In genomic region chr8:106963365-106963764, GRCm38 (mm10) we compare ENCODE assay signal across 28 mouse cellular contexts. TPM values are rescaled to one million over a fixed set of nuclear protein-coding genes. Genes with fewer than 3 reads are reported as not detected.
DNase-seq lines count a peak whose midpoint lies in the region; ATAC-seq and TF ChIP-seq lines count a peak whose summit lies in the region.
"Had no signal": no experiment of that assay in that cellular context is flagged by ENCODE, and none has a peak within 500 bp of the region (broad histone marks: within the 10 kb centered on the region; RNA-seq: fewer than 3 reads in every experiment).

No protein-coding gene starts in this region.

- DNase-seq in gastrocnemius, adult 2 months: no peak
- no peak for DNase-seq in gastrocnemius, postnatal 36 days
- DNase-seq in retina, embryonic 14.5 days (ENCODE audit: low spot score): peak; percentile 21
- no peak for DNase-seq in frontal cortex, postnatal 10 days (ENCODE audit: low spot score in 2 of 2)
- DNase-seq: adrenal gland, postnatal 14 days; cerebellum, adult 11 months; cerebellum, postnatal 10 days; gastrocnemius, postnatal 25 days; heart, adult 2 months; heart, postnatal 14 days; kidney, adult 9 months; kidney, postnatal 25 days; left cerebral cortex, postnatal 4 days; lung, embryonic 14.5 days; thymus, adult 2 months; thymus, postnatal 4 days had no signal

- peaks cover 3% of the 10 kb centered on the region; the same call in 1 of the 2 replicates for H3K36me3 ChIP-seq in ES-Bruce4 (ENCODE audit: control insufficient read depth, insufficient read depth, low read length, poor library complexity, severe bottlenecking)
- H3K36me3 ChIP-seq: forebrain, embryonic 10.5 days; heart, embryonic 13.5 days; limb, embryonic 15.5 days; midbrain, embryonic 15.5 days had no signal

- no peaks in the 10 kb centered on the region for H3K27me3 ChIP-seq in ES-Bruce4 (ENCODE audit: control insufficient read depth, insufficient read depth, low read length, poor library complexity, severe bottlenecking)
- H3K27me3 ChIP-seq: heart, embryonic 13.5 days; limb, embryonic 15.5 days; megakaryocyte, embryonic 14.5 days; midbrain, embryonic 15.5 days had no signal

- H3K27ac ChIP-seq in gastrocnemius, adult 2 months: peak overlapping the region; percentile 59; the same call in 1 of the 2 replicates
- H3K27ac ChIP-seq in ES-Bruce4 (ENCODE audit: insufficient read depth, low read length): peak overlapping the region; percentile 95
- 0 out of 2 replicates have a peak overlapping the region, but pooled peaks have one; percentile 15 for H3K27ac ChIP-seq in brown adipose tissue, adult 24 weeks (replicated peaks; ENCODE audit: low read depth, low read length)
- H3K27ac ChIP-seq: forebrain, embryonic 10.5 days; heart, embryonic 13.5 days; hindbrain, embryonic 14.5 days; limb, embryonic 15.5 days; liver, embryonic 14.5 days; midbrain, embryonic 15.5 days; stomach, postnatal 0 days had no signal

- peak; percentile 91 for TF ChIP-seq EP300 in ES-Bruce4 (IDR thresholded peaks at IDR 0.05; ENCODE audit: insufficient read depth, low read depth, low read length)

- H3K4me3 ChIP-seq in gastrocnemius, adult 2 months: no peak overlapping the region
- H3K4me3 ChIP-seq in ES-Bruce4 (ENCODE audit: low read depth, low read length): no peak overlapping the region
- H3K4me3 ChIP-seq in brown adipose tissue, adult 24 weeks (ENCODE audit: insufficient read depth, low read depth, low read length): no peak overlapping the region
- H3K4me3 ChIP-seq: forebrain, embryonic 10.5 days; heart, adult 2 months; heart, embryonic 13.5 days; limb, embryonic 15.5 days; megakaryocyte, embryonic 14.5 days; midbrain, embryonic 15.5 days had no signal

- H3K9ac ChIP-seq in ES-Bruce4 (ENCODE audit: low read depth, poor library complexity, severe bottlenecking): no peak overlapping the region
- H3K9ac ChIP-seq: heart, embryonic 13.5 days; hindbrain, embryonic 14.5 days; limb, embryonic 15.5 days; liver, embryonic 14.5 days; lung, embryonic 14.5 days; midbrain, embryonic 15.5 days had no signal

- H3K4me1 ChIP-seq in ES-Bruce4 (ENCODE audit: control insufficient read depth, insufficient read depth, low read length): peaks cover 3% of the 10 kb centered on the region
- H3K4me1 ChIP-seq in brown adipose tissue, adult 24 weeks (ENCODE audit: control insufficient read depth, insufficient read depth, insufficient read length, low read length): peaks cover 16% of the 10 kb centered on the region
- H3K4me1 ChIP-seq: midbrain, embryonic 15.5 days had no signal

- peaks cover 4% of the 10 kb centered on the region for H3K9me3 ChIP-seq in ES-Bruce4 (replicated peaks; ENCODE audit: control insufficient read depth, insufficient read depth, low read length, poor library complexity, severe bottlenecking)
- H3K9me3 ChIP-seq: forebrain, embryonic 10.5 days; heart, embryonic 13.5 days; limb, embryonic 15.5 days; megakaryocyte, embryonic 14.5 days; midbrain, embryonic 15.5 days had no signal

- no peak for TF ChIP-seq CTCF in gastrocnemius, adult 2 months (IDR thresholded peaks at IDR 0.05)
- no peak for TF ChIP-seq CTCF in ES-Bruce4 (IDR thresholded peaks at IDR 0.05; ENCODE audit: low read depth, low read length)

- TF ChIP-seq POLR2A in ES-Bruce4 (IDR thresholded peaks at IDR 0.05; ENCODE audit: insufficient read depth, low read length): no peak

- intact Hi-C loops in gastrocnemius, adult 2 months (cut with DNase I): no loop called here
- intact Hi-C loops in gastrocnemius, postnatal 36 days (cut with DNase I): no loop called here

- ATAC-seq in cerebellum, adult (ENCODE audit: insufficient number of reproducible peaks, low FRiP score, low TSS enrichment): no peak
- ATAC-seq: forebrain, embryonic 16.5 days; midbrain, embryonic 15.5 days had no signal

RNA-seq across cellular contexts. Expression of gene Sntb2, which starts 27.8 kb away (rescaled TPM):
- total RNA-seq in gastrocnemius, adult 2 months (2021): 1 to 10 TPM; 3.5 to 5.1 TPM
- 1 to 10 TPM; 5.0 to 5.6 TPM for total RNA-seq in gastrocnemius, postnatal 36 days (2021)
- 21.9 and 26.5 TPM in 2 replicates for polyA plus RNA-seq in ES-Bruce4 (2011; ENCODE audit: insufficient read depth, insufficient read length, low read depth, missing spikeins)
- polyA plus RNA-seq in brown adipose tissue, adult 24 weeks (2012; ENCODE audit: insufficient read depth, insufficient read length, missing spikeins): 4.1 and 6.9 TPM in 2 replicates

Comparison
In these comparisons a context has a peak if more than half of its experiments do, and no peak if none do; other contexts are left out.
1. H3K27ac ChIP-seq: peak in every context shown above with its lines; median percentile 95 in ES-Bruce4; 59 in gastrocnemius, adult 2 months; 15 in brown adipose tissue, adult 24 weeks.